Mouse (Mus musculus): ENCODE data around the gene Nxpe3.

Nxpe3 gene

DNA sequence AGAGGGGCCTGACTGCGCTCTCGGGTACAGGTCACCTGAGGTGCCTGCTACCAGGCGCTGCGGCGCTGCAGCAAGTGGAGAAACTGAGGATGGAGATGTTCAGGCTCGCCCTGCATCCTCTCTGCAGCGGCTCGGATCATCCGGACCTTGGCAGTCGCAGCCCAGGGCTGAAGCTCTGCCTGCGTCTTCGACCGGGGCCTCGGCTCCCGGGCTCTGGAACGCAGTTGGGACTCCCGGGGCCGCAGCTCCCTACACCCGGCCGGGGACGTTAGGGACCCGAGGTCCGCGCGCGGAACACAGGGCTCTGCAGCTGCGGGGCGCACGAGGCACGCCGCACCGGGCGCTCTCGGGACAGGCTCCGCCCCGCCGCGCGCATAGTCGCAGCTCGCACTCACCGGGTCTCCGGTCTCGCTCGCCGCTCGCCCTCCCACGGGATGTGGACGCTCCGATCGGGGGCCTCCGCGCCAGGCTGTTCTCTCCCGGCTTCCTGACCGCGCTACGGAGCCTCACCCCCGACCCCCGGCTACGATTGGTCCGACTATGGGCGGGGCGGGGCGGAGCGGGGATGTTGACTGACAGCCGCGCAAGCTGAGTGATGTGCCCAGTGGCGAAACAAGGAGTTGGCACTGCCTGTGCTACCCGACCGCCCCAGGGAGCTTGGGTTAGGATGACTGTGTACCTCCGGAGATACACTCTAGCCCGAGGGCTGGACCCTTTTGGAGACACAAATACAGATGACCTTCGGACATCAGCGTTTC lies at the start of gene Nxpe3:
Gene Nxpe3 (minus strand): TSS at position 393 of the 758 bp plus-strand sequence.
- peak; percentile 75 for DNase-seq (ENCODE audit: low read depth, low spot score)

DNA sequence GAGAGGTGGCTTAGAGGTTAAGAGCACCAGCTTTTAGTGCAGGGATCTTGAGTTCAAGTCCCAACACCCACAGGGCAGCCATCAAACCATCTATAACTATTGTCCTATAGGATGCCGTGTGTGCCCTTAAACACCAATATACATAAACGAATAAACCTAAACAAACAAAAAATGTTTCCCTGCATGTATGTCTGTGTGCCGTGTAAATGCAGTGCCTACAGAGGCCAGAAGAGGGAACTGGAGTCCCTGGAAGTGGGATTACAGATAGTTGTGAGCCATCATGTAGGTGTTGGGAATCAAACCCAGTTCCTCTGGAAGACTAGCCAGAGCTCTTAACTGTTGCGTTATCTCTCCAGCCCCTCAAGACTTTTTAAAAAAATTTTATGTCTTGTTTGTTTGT lies 45.7 kb upstream of the Nxpe3 start:
- no peak for DNase-seq (ENCODE audit: low read depth, low spot score)

DNA sequence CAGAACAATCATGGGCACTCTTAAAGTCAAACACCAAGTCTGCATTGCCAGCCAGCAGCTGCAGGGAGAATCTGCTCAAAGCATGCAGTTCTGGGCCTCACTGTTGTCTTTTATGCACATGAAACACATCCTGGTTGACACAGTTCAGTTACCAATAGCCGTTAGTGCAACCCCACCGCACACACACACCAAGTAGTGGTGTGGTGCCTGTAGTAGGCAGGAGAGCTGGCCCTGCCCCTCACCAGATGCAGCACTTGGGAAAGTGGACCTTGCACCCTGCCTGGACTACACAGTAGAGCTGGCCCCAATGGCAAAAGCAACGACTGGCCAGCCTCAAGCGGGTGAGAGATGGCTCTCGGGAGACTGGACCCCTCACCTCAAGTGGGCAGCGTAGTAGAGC lies 44.6 kb upstream of the Nxpe3 start:
- no peak for DNase-seq (ENCODE audit: low read depth, low spot score)

DNA sequence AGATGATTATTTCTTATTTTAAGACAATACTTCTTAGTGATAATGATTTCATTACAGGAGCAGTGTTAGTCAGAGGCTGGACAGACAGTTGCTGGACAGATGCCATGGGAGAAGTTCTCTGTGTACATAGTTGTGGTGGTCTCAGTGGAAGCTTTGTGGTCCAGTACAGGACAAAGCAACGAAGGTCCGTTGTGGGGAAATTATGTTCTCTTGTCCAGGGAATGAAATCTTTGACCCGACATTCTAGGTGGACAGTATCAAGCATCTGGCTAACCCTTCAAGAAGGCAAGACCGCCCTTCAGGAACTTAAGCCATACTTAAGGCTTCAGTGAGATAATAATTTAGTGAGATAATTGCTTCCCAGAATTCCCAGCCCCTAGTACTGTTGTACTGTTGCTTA lies 43.7 kb upstream of the Nxpe3 start:
- no peak for DNase-seq (ENCODE audit: low read depth, low spot score)

DNA sequence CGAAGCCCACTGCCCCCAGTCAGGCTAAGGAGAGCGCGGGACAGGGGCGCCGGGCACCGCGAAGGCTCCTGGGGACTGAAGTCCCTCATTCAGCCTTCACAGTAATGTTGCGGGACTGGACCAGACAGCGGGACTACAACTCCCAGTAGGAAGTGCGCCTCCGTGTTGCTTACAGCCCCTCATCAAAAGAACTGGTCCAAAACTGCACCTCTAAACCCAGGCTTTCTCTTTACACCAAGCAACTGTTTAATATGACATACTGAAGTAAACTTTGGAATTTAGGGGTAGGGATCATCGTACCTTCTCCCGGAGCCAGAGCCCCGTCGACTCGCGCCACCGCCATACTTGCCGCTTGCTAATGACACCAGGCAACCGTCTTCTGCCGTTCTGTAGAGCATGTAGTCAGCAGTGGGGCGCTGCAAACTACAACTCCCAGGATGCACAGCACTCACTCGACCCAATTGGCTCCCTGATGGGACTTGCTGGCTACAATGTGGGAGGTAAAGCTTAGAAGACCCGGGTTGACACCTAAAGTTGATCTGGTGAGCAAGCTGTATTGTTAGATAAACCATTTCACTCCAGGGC lies 39.5 kb upstream of the Nxpe3 start, which contains the start of gene Cep97:
Gene Cep97 (minus strand): TSS at position 403 of the 585 bp plus-strand sequence.
- peak; percentile 84 for DNase-seq (ENCODE audit: low read depth, low spot score)

DNA sequence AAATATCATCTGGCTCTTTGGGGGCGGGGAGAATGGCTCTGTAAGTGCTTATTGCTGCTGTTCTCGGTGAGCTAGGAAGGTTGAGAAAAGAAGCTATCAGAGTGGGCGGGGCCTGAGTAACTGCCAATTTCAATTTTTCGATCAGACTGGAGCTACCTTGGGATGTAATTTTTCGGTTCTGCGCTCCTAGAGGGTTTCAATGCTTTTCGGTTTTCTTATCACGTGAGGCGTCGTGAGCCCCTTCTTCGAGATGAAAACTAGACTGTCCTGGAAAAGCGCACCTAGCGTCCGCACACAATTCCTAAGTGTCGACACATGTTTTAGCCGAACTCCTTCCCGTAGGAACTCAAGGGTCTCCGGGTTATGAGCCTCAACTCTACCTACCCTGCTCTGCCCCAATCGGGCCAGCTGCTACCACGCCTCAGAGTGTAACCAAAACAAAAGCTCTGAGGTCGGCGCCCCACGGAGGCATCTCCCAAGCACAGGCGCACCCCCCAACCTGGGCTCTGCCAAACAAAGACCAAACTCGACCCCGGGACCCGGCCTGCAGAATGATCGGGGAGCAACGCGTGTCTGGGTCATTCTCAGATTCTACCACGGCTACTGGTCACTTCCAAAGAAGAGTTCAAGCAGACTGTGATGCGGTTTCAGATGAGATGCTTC lies 38.7 kb upstream of the Nxpe3 start:
- DNase-seq (ENCODE audit: low read depth, low spot score), result peak; percentile 16

DNA sequence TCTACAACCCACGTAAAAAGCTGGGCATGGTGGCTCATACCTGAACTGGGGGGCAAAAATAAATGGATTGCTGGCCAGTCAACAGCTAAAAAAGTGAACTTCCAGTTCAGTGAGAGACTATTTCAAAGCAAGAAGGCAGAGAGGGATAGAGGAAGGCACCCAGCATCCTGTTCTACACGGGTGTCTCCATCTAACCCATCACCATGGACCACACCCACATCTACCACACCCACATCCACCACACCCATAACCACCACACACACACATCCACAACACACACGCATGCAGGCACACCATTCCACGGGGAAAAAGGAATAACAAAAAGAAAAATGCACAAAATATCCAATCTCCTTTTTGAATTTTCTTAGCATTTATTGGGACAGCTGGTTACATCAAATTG lies 28.9 kb upstream of the Nxpe3 start:
- DNase-seq (ENCODE audit: low read depth, low spot score), result no peak

DNA sequence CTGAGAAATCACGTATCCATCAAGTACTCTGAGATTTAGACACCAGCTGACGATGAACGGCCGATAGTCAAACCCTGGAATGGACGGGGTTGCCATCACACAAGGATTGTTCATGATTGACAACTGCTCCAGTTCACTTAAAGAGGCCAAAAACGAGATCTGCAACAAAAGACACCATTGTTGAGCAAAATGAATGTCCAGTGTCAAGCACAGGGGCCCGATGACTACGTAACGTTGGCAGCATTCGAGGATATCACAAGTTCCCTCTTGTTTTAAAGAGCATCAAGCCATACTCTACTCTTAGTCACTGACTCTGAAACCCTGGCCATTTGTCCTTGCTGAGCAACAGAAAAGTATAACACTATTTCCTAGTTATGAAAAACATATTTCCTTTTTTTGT lies 27.0 kb upstream of the Nxpe3 start:
- DNase-seq (ENCODE audit: low read depth, low spot score), result no peak

DNA sequence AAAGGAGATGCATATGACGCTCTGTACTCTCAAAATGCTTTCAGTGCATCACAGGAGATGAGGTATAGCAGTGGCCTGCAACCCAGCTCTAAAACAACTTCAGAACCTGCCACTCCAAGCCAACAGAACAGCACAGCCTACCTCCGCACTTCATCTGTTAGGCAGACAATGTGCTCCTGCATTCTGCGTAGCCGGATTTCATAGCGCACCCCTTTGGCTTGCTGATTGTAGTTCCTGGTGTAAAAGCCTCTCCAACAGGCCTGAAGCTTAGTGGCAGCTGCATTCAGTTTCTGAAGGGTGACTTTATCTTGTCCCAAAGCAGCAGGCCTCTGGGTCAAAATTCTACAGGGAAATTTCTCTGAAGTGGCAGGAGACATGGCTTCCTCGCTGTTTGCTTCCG lies 19.6 kb upstream of the Nxpe3 start:
- DNase-seq (ENCODE audit: low read depth, low spot score), result no peak

DNA sequence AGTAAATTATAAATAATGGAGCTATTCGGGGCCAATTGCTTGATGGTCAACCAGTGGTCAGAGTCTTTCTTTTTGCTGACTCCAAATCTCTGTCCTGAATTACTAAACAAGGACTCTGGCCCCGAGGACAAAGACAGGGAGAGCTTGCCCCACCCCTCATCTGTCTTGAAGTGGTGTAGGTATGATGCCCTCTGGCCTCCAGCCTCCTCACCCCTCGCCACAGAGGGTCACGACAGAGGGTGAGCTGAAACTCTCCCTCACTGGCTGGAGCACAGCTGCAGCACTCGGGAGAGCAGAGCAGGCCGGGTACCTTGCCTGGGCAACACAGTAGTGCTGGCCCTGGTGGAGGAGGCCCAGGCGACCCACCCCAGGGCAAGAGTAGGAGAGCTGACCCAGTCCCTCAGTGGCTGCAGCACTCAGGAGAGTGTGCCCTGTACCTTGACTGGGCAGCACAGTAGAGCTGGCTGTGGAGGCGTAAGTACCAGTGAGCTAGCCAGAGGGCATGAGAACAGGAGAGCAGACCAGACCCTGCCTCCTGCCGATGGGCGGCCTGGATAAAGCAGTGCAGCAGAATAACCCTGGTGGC lies 15.2 kb upstream of the Nxpe3 start:
- DNase-seq (ENCODE audit: low read depth, low spot score), result no peak

DNA sequence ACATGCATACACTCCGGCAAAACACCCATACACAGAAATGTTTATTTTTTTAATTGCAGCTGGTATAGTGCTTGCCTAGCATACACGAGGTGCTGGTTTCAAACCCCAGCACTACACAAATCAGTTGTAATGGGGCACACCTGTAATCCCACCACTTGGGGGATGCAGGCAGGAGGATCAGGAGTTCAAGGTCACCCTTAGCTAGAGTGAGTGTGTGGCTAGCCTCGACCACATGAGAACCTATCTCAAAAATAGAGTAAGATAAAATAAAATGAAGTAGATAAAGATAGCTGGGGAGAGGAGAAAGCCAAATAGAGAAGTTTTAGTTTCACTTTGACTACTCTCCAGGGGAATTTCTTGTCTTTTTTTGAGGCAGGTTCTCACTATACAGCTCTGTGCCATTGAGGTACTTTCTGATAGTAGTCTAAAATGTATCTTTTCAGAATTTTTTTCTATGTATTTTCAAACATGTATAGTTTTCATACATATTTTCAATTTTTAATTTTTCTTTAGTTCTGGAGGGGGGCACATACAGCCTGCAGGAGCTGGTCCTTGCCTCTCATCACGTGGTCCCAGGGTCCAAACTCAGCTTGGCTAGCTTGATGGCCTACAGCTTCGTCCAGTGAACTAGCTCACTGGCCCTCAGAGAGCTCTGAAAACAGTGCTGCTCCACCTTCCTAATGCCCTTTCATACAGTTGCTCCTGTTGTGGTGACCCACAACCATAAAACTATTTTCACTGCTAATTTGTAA lies 12.0 kb upstream of the Nxpe3 start:
- no peak for DNase-seq (ENCODE audit: low read depth, low spot score)

DNA sequence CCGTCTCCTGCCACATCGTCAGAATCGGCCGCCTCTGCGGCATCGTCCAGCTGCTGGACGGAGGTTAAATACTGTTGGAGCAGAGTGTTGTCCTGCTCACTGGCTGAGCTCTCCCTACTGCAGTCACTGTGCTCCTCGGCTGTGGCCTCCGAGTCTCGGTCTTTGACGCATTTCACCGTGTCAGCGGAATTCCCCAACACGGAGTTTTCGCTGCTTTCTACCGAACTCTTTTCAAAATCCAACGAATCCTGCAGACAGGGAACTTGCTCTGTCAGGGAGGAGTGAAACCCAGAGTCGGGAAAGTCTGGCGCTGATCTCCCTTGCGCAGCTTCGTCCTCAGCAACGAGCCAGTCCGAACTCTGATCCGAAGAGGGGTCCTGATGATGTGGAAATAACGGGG lies 10.3 kb upstream of the Nxpe3 start:
- DNase-seq (ENCODE audit: low read depth, low spot score), result no peak

DNA sequence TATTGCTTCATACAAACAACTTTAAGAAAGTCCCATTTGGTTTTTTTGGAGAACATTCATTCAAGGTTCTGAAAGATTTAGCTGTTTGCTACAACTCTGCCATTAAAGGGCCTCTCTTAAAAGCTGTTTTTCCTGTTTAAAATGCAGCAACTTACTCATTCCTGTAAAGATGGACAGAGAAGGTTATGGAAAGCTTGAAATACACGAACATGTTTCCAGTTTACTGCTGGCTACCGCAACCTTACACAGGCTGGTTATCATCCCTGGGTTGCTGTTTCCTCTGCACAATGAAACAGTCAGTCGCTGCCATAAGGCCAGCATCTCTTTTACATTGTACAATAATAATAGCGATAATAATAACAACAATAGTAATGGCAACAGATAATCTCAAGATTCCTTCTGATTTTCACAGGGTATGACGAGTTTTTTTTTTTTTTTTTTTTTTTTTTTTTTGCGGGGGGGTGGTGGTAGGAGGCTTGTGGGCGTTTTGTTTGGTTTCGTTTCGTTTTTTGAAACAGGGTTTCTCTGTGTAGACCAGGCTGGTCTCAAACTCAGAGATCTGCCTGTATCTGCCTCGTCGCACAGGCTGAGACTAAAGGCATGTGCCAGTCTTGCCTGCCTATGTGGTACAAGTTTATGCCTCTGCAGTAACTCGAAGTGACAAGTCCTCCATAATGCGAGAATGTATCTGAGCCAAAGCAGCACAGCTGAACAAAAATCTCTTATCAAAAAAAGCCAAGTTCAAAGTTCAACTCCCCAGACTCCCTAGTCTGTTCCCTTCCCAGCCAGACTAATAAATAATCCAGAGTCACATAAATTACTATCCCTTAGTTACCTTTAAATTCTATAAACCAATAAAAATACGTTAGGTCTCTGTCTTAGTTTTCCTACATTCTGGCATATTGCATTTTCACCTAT lies 7.0 kb upstream of the Nxpe3 start:
- DNase-seq (ENCODE audit: low read depth, low spot score), result no peak

DNA sequence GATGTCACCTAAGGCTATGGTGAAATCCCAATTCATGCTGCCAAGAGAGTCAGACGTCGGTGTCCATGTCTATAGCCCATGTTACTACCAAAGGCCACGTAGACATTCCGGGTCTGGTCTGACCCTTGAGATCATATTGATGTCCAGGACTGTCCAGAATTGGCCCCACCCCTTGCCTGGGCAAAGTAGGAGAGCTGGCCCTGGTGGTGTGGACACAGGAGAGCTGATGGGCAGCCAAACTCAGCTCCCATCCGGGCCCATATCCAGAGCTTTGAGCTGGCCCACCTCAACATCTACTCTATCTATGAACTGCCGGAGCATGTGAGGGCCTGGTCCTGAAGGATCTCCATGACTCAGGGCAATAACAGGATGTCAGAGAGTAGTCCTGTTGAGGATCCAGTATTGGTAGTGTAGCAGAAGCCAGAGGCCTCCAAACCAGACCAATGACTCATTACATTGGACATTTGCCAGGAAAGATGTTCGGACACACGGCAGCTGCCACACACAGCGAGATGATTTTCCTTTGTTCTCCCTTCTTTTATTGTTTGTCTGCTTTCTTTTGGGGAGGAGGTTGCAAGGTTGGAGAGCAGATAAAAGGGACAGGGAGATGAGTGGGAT lies 3.4 kb upstream of the Nxpe3 start:
- DNase-seq (ENCODE audit: low read depth, low spot score), result no peak

DNA sequence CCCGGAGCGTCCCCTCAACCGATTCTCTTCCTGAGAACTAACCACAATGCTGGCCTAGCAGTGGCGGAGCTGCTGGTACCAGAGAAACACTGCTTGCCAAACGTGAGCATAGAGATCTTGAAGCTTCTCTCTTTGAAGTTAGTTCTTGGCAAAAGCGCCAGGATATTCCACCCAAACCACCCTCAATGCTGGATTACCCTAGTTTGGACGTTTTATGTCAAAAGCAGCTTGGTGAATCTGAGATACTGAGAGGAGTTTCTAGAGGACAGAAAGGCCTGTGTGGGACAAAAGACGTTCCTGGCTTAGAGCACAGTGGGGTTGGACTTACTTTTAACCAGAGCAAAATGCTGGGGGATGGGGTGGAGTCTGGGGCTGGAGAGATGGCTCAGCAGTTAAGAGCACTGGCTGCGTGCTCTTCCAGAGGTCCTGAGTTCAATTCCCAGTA lies 588 bp upstream of the Nxpe3 start:
- DNase-seq (ENCODE audit: low read depth, low spot score), result peak; percentile 11

DNA sequence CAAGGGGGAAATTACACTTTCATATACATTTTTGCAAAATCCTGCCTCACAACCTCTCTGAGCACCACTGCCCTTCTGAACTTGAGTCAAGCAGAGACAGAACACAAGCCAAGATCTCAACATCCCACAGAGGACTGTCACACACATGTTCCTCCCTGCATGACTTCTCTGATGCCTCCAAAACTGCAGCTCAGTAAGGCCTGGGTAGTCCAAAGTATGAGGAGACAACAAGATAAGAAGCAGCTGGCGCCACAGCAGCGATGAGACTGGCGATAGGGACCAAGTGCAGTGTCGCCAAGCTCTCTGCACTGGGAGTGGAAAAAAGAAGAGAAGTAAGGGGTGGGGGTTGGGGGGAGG lies 571 bp downstream of the Nxpe3 start:
- DNase-seq (ENCODE audit: low read depth, low spot score), result peak; percentile 19

DNA sequence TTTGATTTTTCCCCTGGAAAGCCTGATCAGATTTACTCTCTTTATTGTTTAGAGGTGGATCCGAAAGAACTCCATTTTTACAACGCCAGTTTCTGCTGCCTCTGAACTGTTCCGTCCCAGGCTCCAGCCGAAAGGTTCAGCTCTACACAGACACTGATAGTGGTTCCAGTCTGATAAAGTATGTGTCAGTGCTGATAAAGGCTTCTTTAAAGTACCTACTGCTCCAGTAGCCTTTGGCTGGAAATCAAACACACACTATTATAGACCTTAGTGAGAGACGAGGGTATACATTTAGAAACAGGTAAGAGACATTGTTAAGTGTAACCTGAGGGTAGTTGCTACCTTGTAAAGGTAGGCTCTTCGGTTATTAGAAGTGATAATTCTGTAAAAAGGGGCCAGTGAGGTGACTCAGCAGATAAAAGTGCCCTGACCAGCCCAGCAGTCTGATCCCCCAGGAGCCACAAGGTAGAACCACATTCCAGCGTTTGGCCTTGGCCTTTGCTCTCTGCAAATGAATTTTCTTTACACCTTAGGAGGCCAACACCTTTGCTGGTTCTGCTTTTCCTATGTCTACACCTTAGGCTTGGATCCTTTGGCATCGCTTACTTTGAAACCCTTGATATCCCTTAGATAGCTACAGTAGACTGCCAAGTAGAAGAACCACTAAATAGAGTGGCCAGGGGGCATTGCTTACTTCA lies 1.5 kb downstream of the Nxpe3 start:
- DNase-seq (ENCODE audit: low read depth, low spot score), result no peak

DNA sequence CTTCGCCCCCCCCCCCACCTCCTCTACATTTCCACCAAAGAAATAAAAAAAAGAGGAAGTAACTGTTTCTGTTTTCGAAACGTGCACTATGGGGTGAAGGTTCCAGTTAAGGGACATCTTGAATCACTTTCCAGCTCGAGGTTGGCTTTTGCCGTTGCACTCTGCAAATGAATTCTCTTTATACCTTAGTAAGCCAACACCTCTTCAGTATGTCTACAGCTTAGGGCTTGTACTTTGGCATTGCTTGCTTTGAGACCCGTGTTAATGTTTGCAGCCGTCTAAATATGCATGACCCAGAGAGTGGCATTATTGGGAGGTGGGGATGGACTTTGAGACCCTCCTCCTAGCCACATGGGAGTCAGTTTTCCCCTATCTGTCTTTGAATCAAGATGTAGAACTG lies 2.6 kb downstream of the Nxpe3 start:
- no peak for DNase-seq (ENCODE audit: low read depth, low spot score)

DNA sequence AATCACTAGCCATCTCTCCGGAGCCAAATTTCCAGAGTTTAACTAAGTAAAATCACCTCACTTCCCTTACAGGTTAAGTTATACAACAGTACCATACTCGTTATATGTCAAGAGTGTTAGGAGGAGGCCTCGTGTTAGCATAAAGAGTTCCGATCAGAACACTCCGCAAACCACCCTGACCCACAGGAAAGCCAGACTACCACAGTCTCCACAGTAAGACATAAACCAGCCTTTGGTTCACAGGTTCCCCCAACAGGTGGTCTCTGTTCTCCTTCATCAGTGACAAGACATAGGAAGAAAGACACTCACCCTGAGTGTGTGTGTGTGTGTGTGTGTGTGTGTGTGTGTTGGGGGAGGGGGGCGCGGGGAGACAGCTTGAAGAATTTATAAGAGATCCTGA lies 3.7 kb downstream of the Nxpe3 start:
- DNase-seq (ENCODE audit: low read depth, low spot score), result no peak

Data from embryo, embryonic 11.5 days (tissue).